9 mouse cellular contexts compared by ENCODE assay signal in genomic region chr11:103411301-103411700, GRCm38 (mm10). TPM values are rescaled to one million over a fixed set of nuclear protein-coding genes. Genes with fewer than 3 reads are reported as not detected.
DNase-seq lines count a peak whose midpoint lies in the region; TF ChIP-seq lines count a peak whose summit lies in the region.
"Had no signal": no experiment of that assay in that cellular context is flagged by ENCODE, and none has a peak within 500 bp of the region (broad histone marks: within the 10 kb centered on the region; RNA-seq: fewer than 3 reads in every experiment).

No protein-coding gene starts in this region.

- peaks cover 18% of the 10 kb centered on the region for H3K4me1 ChIP-seq in heart, embryonic 10.5 days
- H3K4me1 ChIP-seq in E14TG2a.4 (replicated peaks; ENCODE audit: low read depth, low read length), result peaks cover 68% of the 10 kb centered on the region
- peaks cover 28% of the 10 kb centered on the region for H3K4me1 ChIP-seq in hindbrain, embryonic 10.5 days (replicated peaks)

- intact Hi-C loops in left cerebral cortex, postnatal 36 days (cut with DNase I), result no loop called here

- no peak for DNase-seq in heart, embryonic 10.5 days (ENCODE audit: low spot score)
- no peak for DNase-seq in heart, adult 8-10 months (ENCODE audit: low spot score)
- DNase-seq in hindbrain, embryonic 10.5 days (ENCODE audit: low spot score), result no peak
- DNase-seq in testis, postnatal 14 days (ENCODE audit: low spot score), result no peak
- DNase-seq in cerebellum, postnatal 14 days, result no peak
- DNase-seq in left cerebral cortex, postnatal 36 days (ENCODE audit: low spot score in 2 of 2), result no peak
- DNase-seq: cerebellum, adult 18-20 months had no signal

- TF ChIP-seq CTCF in E14TG2a.4 (conservative IDR thresholded peaks at IDR 0.05; ENCODE audit: low read length), result no peak

- no peaks in the 10 kb centered on the region for H3K27me3 ChIP-seq in heart, embryonic 10.5 days (ENCODE audit: insufficient read depth, poor library complexity, severe bottlenecking)
- H3K27me3 ChIP-seq in E14TG2a.4 (ENCODE audit: insufficient read depth, low read length), result no peaks in the 10 kb centered on the region
- H3K27me3 ChIP-seq in hindbrain, embryonic 10.5 days (ENCODE audit: insufficient read depth, poor library complexity, severe bottlenecking), result no peaks in the 10 kb centered on the region

- H3K27ac ChIP-seq in heart, embryonic 10.5 days, result no peak overlapping the region
- no peak overlapping the region for H3K27ac ChIP-seq in hindbrain, embryonic 10.5 days
- H3K27ac ChIP-seq in macrophage, result peak overlapping the region; percentile 55; the same call in 1 of the 2 replicates

- peaks cover 7% of the 10 kb centered on the region; the same call in 1 of the 2 replicates for H3K36me3 ChIP-seq in heart, embryonic 10.5 days
- H3K36me3 ChIP-seq in E14TG2a.4 (ENCODE audit: insufficient read depth, low read length) (peaks cover 30% of the 10 kb centered on the region), macrophage (ENCODE audit: inconsistent target) (peaks cover 10% of the 10 kb centered on the region; the same call in 1 of the 2 replicates)
- H3K36me3 ChIP-seq in hindbrain, embryonic 10.5 days, result peaks cover 14% of the 10 kb centered on the region; the same call in 1 of the 2 replicates

- peaks cover 62% of the 10 kb centered on the region for H3K79me2 ChIP-seq in macrophage (ENCODE audit: inconsistent target)

- H3K4me3 ChIP-seq in heart, embryonic 10.5 days, result peak overlapping the region; percentile 95; the same call in 1 of the 2 replicates
- H3K4me3 ChIP-seq in E14TG2a.4 (replicated peaks; ENCODE audit: low read length) (peak overlapping the region; percentile 93), macrophage (ENCODE audit: inconsistent target) (peak overlapping the region; percentile 88)
- peak overlapping the region; percentile 92 for H3K4me3 ChIP-seq in hindbrain, embryonic 10.5 days

- WGBS in heart, embryonic 10.5 days, result 84% methylated on average over 1 of the region's 1 CpGs
- WGBS in hindbrain, embryonic 10.5 days, result 91% methylated on average over 1 of the region's 1 CpGs
- WGBS in macrophage (ENCODE audit: missing documents), result 90% methylated on average over 1 of the region's 1 CpGs

- no peaks in the 10 kb centered on the region for H3K9me3 ChIP-seq in heart, embryonic 10.5 days
- H3K9me3 ChIP-seq in E14TG2a.4 (ENCODE audit: low read length), result no peaks in the 10 kb centered on the region
- H3K9me3 ChIP-seq in hindbrain, embryonic 10.5 days, result no peaks in the 10 kb centered on the region

RNA-seq across cellular contexts. Expression of gene Plekhm1, which starts 1.2 kb away (rescaled TPM):
- polyA plus RNA-seq in heart, embryonic 10.5 days (2016; fragmentation: Nextera tagmentation; extraction: Ambion mirVana), result 6.7 and 6.9 TPM in 2 replicates
- 10 to 100 TPM; 11.0 to 12.5 (median 11.6) TPM for total RNA-seq in heart, adult 8-10 months (2022)
- polyA plus RNA-seq in hindbrain, embryonic 10.5 days (2016; fragmentation: Nextera tagmentation; extraction: Ambion mirVana), result 9.4 and 11.6 TPM in 2 replicates
- 100 to 1,000 TPM in 12 of 26 experiments, 10 to 100 TPM in 14; 24.8 to 273 (median 87.3) TPM for total RNA-seq in macrophage (2018; cell fraction: chromatin; rRNA removed)
- total RNA-seq in macrophage (2018; cell fraction: cytosol; rRNA removed), result 100 to 1,000 TPM in 8 of 26 experiments, 10 to 100 TPM in 18; 29.1 to 127 (median 87.0) TPM
- total RNA-seq in macrophage (2018; cell fraction: nucleus; rRNA removed), result 100 to 1,000 TPM in 13 of 26 experiments, 10 to 100 TPM in 13; 32.5 to 241 (median 99.4) TPM
- polyA plus RNA-seq in macrophage (2018), result 55.1 to 87.8 TPM (median 77.5 TPM) in 3 replicates
- 10 to 100 TPM; 16.3 to 18.8 TPM for total RNA-seq in left cerebral cortex, postnatal 36 days (2021)

RNA-seq across cellular contexts. Expression of gene Arhgap27, which starts 47.8 kb away (rescaled TPM):
- polyA plus RNA-seq in heart, embryonic 10.5 days (2016; fragmentation: Nextera tagmentation; extraction: Ambion mirVana), result 5.7 and 6.0 TPM in 2 replicates
- total RNA-seq in heart, adult 8-10 months (2022), result 10 to 100 TPM; 11.9 to 20.4 (median 13.3) TPM
- polyA plus RNA-seq in hindbrain, embryonic 10.5 days (2016; fragmentation: Nextera tagmentation; extraction: Ambion mirVana), result 4.8 and 5.1 TPM in 2 replicates
- total RNA-seq in macrophage (2018; cell fraction: chromatin; rRNA removed), result 100 to 1,000 TPM in 1 of 26 experiments, 10 to 100 TPM in 22, 1 to 10 TPM in 3; 6.1 to 113 (median 35.5) TPM
- 10 to 100 TPM in 13 of 26 experiments, 1 to 10 TPM in 13; 2.3 to 28.4 (median 11.2) TPM for total RNA-seq in macrophage (2018; cell fraction: cytosol; rRNA removed)
- 10 to 100 TPM in 22 of 26 experiments, 1 to 10 TPM in 4; 5.9 to 75.3 (median 23.3) TPM for total RNA-seq in macrophage (2018; cell fraction: nucleus; rRNA removed)
- 3.7 to 16.2 TPM (median 6.5 TPM) in 3 replicates for polyA plus RNA-seq in macrophage (2018)
- total RNA-seq in left cerebral cortex, postnatal 36 days (2021), result 10 to 100 TPM; 11.6 to 12.6 TPM
